Comparison of ENCODE assay signal across 8 mouse cellular contexts in the genomic region with DNA sequence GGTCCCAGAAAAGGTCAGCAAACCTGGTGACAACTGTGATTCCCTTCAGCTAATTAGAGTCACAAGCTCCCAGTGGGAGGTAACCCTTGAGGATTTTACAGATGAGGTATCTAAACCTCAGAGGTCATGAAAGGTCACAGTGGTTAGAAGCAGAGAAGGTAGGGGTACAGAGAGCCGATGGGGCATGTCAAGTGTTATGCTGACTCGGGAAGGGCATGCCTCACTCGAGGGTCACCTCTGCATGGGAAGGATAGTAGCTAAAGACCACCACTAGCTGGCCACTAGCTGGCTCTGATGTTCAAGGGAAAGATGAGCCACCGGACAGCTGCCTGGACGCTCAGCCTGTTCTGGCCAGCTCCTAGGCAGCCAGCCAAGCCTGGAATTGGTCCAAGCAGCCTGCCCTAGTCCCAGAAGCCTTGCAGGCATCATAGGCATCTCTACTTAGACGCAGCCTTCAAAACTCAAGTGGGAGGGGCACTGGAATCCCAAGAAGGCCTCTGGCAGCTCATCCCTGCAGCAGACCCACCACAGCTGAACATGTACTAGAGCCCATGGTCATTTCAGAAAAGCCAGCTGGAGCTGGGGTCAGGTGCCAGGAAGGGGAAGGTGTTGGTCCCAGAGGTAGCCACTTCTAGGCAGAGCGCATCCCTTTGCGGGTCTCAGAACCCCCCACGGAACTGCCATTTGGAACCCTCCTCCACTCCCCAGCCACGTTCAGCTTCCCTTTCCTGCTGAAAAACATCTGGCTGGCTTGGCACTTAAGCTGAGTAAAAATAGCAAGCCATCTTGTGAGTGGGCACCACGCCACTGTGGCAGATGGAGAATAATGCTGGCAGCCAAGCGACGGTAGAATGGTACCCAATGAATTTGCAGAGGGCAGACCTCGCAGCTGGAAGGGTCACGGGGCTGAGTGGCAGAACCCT.
DNase-seq lines count a peak whose midpoint lies in the region; ATAC-seq and TF ChIP-seq lines count a peak whose summit lies in the region.

No protein-coding gene starts in this region.

- TF ChIP-seq CTCF in hindbrain, postnatal 0 days (IDR thresholded peaks at IDR 0.05; ENCODE audit: low read depth), result peak; percentile 65

- peaks cover 24% of the 10 kb centered on the region; the same call in 1 of the 2 replicates for H3K27me3 ChIP-seq in hindbrain, postnatal 0 days (ENCODE audit: insufficient read depth, low read length)

- peak; percentile 84 to 91 for DNase-seq in adrenal gland, adult 18-20 months (ENCODE audit: low spot score in 2 of 2)
- DNase-seq in cerebellum, postnatal 4 days (ENCODE audit: low spot score in 2 of 2), result peak; percentile 83 to 95
- peak; percentile 96 for DNase-seq in gastrocnemius, postnatal 10 days
- DNase-seq in hindbrain, postnatal 0 days (ENCODE audit: low spot score), result peak; percentile 92
- DNase-seq in left cerebral cortex, adult 11 months (ENCODE audit: low spot score), result peak; percentile 64
- DNase-seq in right cerebral cortex, postnatal 4 days, result peak; percentile 83
- no peak for DNase-seq in thymus, postnatal 0 days (ENCODE audit: low spot score)

- H3K36me3 ChIP-seq in hindbrain, postnatal 0 days (ENCODE audit: insufficient read depth, low read length), result no peaks in the 10 kb centered on the region

- no peaks in the 10 kb centered on the region for H3K9me3 ChIP-seq in hindbrain, postnatal 0 days (ENCODE audit: low read length)

- WGBS in hindbrain, postnatal 0 days, result 25% methylated on average over 15 of the region's 15 CpGs

- ATAC-seq in hindbrain, postnatal 0 days, result peak; percentile 87
- 0 out of 2 replicates have a peak, but pooled peaks have one; percentile 14 for ATAC-seq in megakaryocyte-erythroid progenitor cell, adult 5-6 weeks (replicated peaks; ENCODE audit: low FRiP score, low TSS enrichment, poor library complexity, severe bottlenecking)

- H3K4me2 ChIP-seq in hindbrain, postnatal 0 days (ENCODE audit: low read depth, low read length), result no peak overlapping the region

- no peak overlapping the region for H3K27ac ChIP-seq in hindbrain, postnatal 0 days

- peaks cover 8% of the 10 kb centered on the region; the same call in 1 of the 2 replicates for H3K4me1 ChIP-seq in hindbrain, postnatal 0 days (ENCODE audit: insufficient read depth, low read length)

- no peak overlapping the region for H3K4me3 ChIP-seq in hindbrain, postnatal 0 days (ENCODE audit: low read length)

- no peak overlapping the region for H3K9ac ChIP-seq in hindbrain, postnatal 0 days (replicated peaks; ENCODE audit: low read length)
